Mouse (Mus musculus): Measurements from ENCODE around the gene Nrn1.
A peak's percentile ranks its signal among the peaks of the same experiment; 100 is the strongest.

The Nrn1 gene

GRCm38 (mm10) chr13:36734731-36735571 lies at the start of gene Nrn1:
TSS of gene Nrn1 (minus strand) at chr13:36735131.
- no peak for DNase-seq (ENCODE audit: low spot score)

- no peak for DNase-seq (ENCODE audit: low spot score)
Measured at GRCm38 (mm10) chr13:36779626-36780025, 44.7 kb upstream of the Nrn1 start.

GRCm38 (mm10) chr13:36766801-36767200 lies 31.9 kb upstream of the Nrn1 start:
- no peak for DNase-seq (ENCODE audit: low spot score)

GRCm38 (mm10) chr13:36751861-36752260 lies 16.9 kb upstream of the Nrn1 start:
- DNase-seq (ENCODE audit: low spot score) = no peak

GRCm38 (mm10) chr13:36750056-36750455 lies 15.1 kb upstream of the Nrn1 start:
- no peak for DNase-seq (ENCODE audit: low spot score)

- DNase-seq (ENCODE audit: low spot score) = no peak
Measured at GRCm38 (mm10) chr13:36736619-36736996, 1.7 kb upstream of the Nrn1 start.

- peak; percentile 68 for DNase-seq (ENCODE audit: low spot score)
Measured at GRCm38 (mm10) chr13:36735901-36736618, 1.1 kb upstream of the Nrn1 start.

GRCm38 (mm10) chr13:36733989-36734690 lies 791 bp downstream of the Nrn1 start:
- DNase-seq (ENCODE audit: low spot score) = no peak

- DNase-seq (ENCODE audit: low spot score) = no peak
Measured at GRCm38 (mm10) chr13:36733566-36733965, 1.4 kb downstream of the Nrn1 start.

GRCm38 (mm10) chr13:36732891-36733490 lies 1.9 kb downstream of the Nrn1 start:
- no peak for DNase-seq (ENCODE audit: low spot score)

- no peak for DNase-seq (ENCODE audit: low spot score)
Measured at GRCm38 (mm10) chr13:36731931-36732461, 2.9 kb downstream of the Nrn1 start.

- no peak for DNase-seq (ENCODE audit: low spot score)
Measured at GRCm38 (mm10) chr13:36731016-36731930, 3.7 kb downstream of the Nrn1 start.

- no peak for DNase-seq (ENCODE audit: low spot score)
Measured at GRCm38 (mm10) chr13:36730341-36730761, 4.6 kb downstream of the Nrn1 start.

GRCm38 (mm10) chr13:36729731-36730340 lies 5.1 kb downstream of the Nrn1 start:
- no peak for DNase-seq (ENCODE audit: low spot score)

- DNase-seq (ENCODE audit: low spot score) = no peak
Measured at GRCm38 (mm10) chr13:36728509-36728908, 6.4 kb downstream of the Nrn1 start.

- no peak for DNase-seq (ENCODE audit: low spot score)
Measured at GRCm38 (mm10) chr13:36727779-36728470, 7.0 kb downstream of the Nrn1 start.

- DNase-seq (ENCODE audit: low spot score) = no peak
Measured at GRCm38 (mm10) chr13:36726951-36727778, 7.8 kb downstream of the Nrn1 start.

- DNase-seq (ENCODE audit: low spot score) = no peak
Measured at GRCm38 (mm10) chr13:36726551-36726950, 8.4 kb downstream of the Nrn1 start.

- DNase-seq (ENCODE audit: low spot score) = no peak
Measured at GRCm38 (mm10) chr13:36725881-36726280, 9.1 kb downstream of the Nrn1 start.

Data from ovary, adult 18-20 months (tissue).